Mouse (Mus musculus) CH12.LX (cell line): Measurements from ENCODE around the gene Naa80. TPM values are rescaled to one million over a fixed set of nuclear protein-coding genes. Genes with fewer than 3 reads are reported as not detected.

Source experiments
- DNase-seq: peaks from one replicate; pipeline ENCODE4 v3.0.0-alpha.2; 2013; ENCODE audit errors: extremely low read depth
- H3K27ac ChIP-seq: 2 replicates; pipeline ENCODE4 v1.5.1; 2012; ENCODE audit warnings: low read depth, mild to moderate bottlenecking, control low read depth, moderate library complexity; ENCODE audit not compliant: insufficient read depth
- H3K27me3 ChIP-seq: replicated peaks from 2 replicates; pipeline ENCODE3; 2012; ENCODE audit warnings: inconsistent platforms
- H3K36me3 ChIP-seq, 2 experiments: replicated peaks in 1 of 2; 2 replicates each; pipeline versions ENCODE3 to v1.6.1; 2012; ENCODE audit warnings: inconsistent platforms in 1 of 2, low read length in 1 of 2, mild to moderate bottlenecking in 1 of 2, mixed read lengths in 1 of 2, moderate library complexity in 1 of 2; ENCODE audit not compliant: control insufficient read depth in 1 of 2, insufficient read depth in 1 of 2
- H3K4me1 ChIP-seq, 2 experiments: 2 replicates each; pipeline ENCODE4 v1.6.1; 2012; ENCODE audit warnings: inconsistent platforms in 1 of 2, moderate library complexity in 1 of 2; ENCODE audit not compliant: insufficient read depth in 2 of 2, control insufficient read depth in 1 of 2
- H3K4me2 ChIP-seq: 2 replicates; pipeline ENCODE4 v1.6.1; 2012; ENCODE audit warnings: low read depth, mild to moderate bottlenecking, control low read depth; ENCODE audit not compliant: poor library complexity, insufficient read depth, severe bottlenecking
- H3K4me3 ChIP-seq, 3 experiments: fragments of 150-350 bp in 1 of 3; sonication (generic) in 1 of 3; replicated peaks in 1 of 3; 2 replicates each; pipeline versions ENCODE3 to v1.5.1; 2011 to 2012; ENCODE audit warnings: low read depth in 2 of 3, low read length in 2 of 3, mild to moderate bottlenecking in 2 of 3, moderate library complexity in 2 of 3, control low read depth in 1 of 3, improper control_type of control experiment in 1 of 3, inconsistent platforms in 1 of 3, mixed read lengths in 1 of 3; ENCODE audit not compliant: poor library complexity in 1 of 3
- H3K79me2 ChIP-seq: replicated peaks from 2 replicates; pipeline ENCODE4 v1.6.1; 2012; ENCODE audit warnings: mild to moderate bottlenecking, moderate library complexity; ENCODE audit not compliant: control insufficient read depth, poor library complexity, insufficient read depth, severe bottlenecking; ENCODE audit errors: extremely low read depth
- H3K9ac ChIP-seq: 2 replicates; pipeline ENCODE4 v1.6.1; 2012; ENCODE audit warnings: low read depth, mild to moderate bottlenecking, control low read depth, moderate library complexity; ENCODE audit not compliant: insufficient read depth
- H3K9me3 ChIP-seq: replicated peaks from 2 replicates; pipeline ENCODE3; 2012; ENCODE audit warnings: low read length, inconsistent platforms, mixed read lengths
- BHLHE40 ChIP-seq: IDR thresholded peaks from 2 replicates; pipeline ENCODE4 v1.6.1; 2011; ENCODE audit warnings: mild to moderate bottlenecking, low read depth, low read length, improper control_type of control experiment
- CHD1 ChIP-seq: IDR thresholded peaks from 2 replicates; pipeline ENCODE4 v1.6.1; 2012; ENCODE audit warnings: low read depth, low read length, improper control_type of control experiment, inconsistent platforms
- CHD2 ChIP-seq: IDR thresholded peaks from 2 replicates; pipeline ENCODE4 v1.6.1; 2011; ENCODE audit warnings: low read length, improper control_type of control experiment
- E2F4 ChIP-seq: IDR thresholded peaks from 2 replicates; pipeline ENCODE4 v1.6.1; 2011; ENCODE audit warnings: low read depth, low read length, improper control_type of control experiment; ENCODE audit not compliant: insufficient replicate concordance
- ELF1 ChIP-seq: IDR thresholded peaks from 2 replicates; pipeline ENCODE4 v1.6.1; 2014; ENCODE audit warnings: low read depth, mild to moderate bottlenecking, inconsistent platforms, low read length, improper control_type of control experiment
- GABPA ChIP-seq: IDR thresholded peaks from 2 replicates; pipeline ENCODE4 v1.6.1; 2012; ENCODE audit warnings: low read depth, low read length, improper control_type of control experiment, inconsistent platforms; ENCODE audit not compliant: insufficient replicate concordance
- IRF4 ChIP-seq: IDR thresholded peaks from 2 replicates; pipeline ENCODE4 v1.6.1; 2014; ENCODE audit warnings: low read depth, mild to moderate bottlenecking, inconsistent platforms, low read length, improper control_type of control experiment
- KAT2A ChIP-seq: IDR thresholded peaks from 2 replicates; pipeline ENCODE4 v1.6.1; 2012; ENCODE audit warnings: low read length, improper control_type of control experiment, inconsistent platforms; ENCODE audit not compliant: insufficient replicate concordance
- MAFK ChIP-seq: IDR thresholded peaks from 2 replicates; pipeline ENCODE4 v1.6.1; 2011; ENCODE audit warnings: low read length, improper control_type of control experiment; ENCODE audit not compliant: insufficient replicate concordance
- MYC ChIP-seq: IDR thresholded peaks from 2 replicates; pipeline ENCODE4 v1.6.1; 2011; ENCODE audit warnings: low read depth, mild to moderate bottlenecking, improper control_type of control experiment, low read length
- NELFE ChIP-seq: IDR thresholded peaks from 2 replicates; pipeline ENCODE4 v1.6.1; 2011; ENCODE audit warnings: low read depth, low read length, improper control_type of control experiment
- PAX5 ChIP-seq: IDR thresholded peaks from 2 replicates; pipeline ENCODE4 v1.6.1; 2012; ENCODE audit warnings: low read length, inconsistent platforms, mixed read lengths
- SIN3A ChIP-seq: IDR thresholded peaks from 2 replicates; pipeline ENCODE4 v1.6.1; 2012; ENCODE audit warnings: low read length, improper control_type of control experiment, inconsistent platforms
- SMC3 ChIP-seq: IDR thresholded peaks from 2 replicates; pipeline ENCODE4 v1.6.1; 2011; ENCODE audit warnings: low read depth, low read length, improper control_type of control experiment
- USF1 ChIP-seq: IDR thresholded peaks from 2 replicates; pipeline ENCODE4 v1.6.1; 2014; ENCODE audit warnings: low read depth, mild to moderate bottlenecking, inconsistent platforms, low read length, improper control_type of control experiment
- ZC3H11A ChIP-seq: IDR thresholded peaks from 2 replicates; pipeline ENCODE4 v1.6.1; 2012; ENCODE audit warnings: low read depth, mild to moderate bottlenecking, inconsistent platforms, low read length, improper control_type of control experiment
- ZKSCAN1 ChIP-seq: IDR thresholded peaks from 2 replicates; pipeline ENCODE4 v1.6.1; 2012; ENCODE audit warnings: low read depth, inconsistent platforms, low read length, improper control_type of control experiment, borderline replicate concordance
- ZMIZ1 ChIP-seq: IDR thresholded peaks from 2 replicates; pipeline ENCODE4 v1.6.1; 2012; ENCODE audit warnings: low read depth, mild to moderate bottlenecking, inconsistent platforms, low read length, improper control_type of control experiment
- dilution Hi-C: fragments of 300-500 bp; cut with MboI; formaldehyde crosslinking; loops from 2 replicates; pipeline ENCODE4 v1.14.3; 2020; ENCODE audit warnings: low sequenced_read_pairs; ENCODE audit not compliant: extremely low pct_unique_long_range_greater_than_20kb, extremely low pct_ligation_motif_present
- in situ Hi-C: fragments of 300-500 bp; cut with MboI; formaldehyde crosslinking; loops from 3 replicates; pipeline ENCODE4 v1.14.3; 2019; ENCODE audit warnings: low sequenced_read_pairs, low pct_ligation_motif_present, low pct_unique_long_range_greater_than_20kb, mixed read lengths
- polyA plus RNA-seq: library from polyadenylated mRNA; unstranded; fragments of >175 nt; gene quantifications from 2 replicates; pipeline ENCODE4 v1.2.1, GENCODE M21; 2012; ENCODE audit warnings: low read depth; ENCODE audit not compliant: insufficient read length
- total RNA-seq, 2 experiments: library from RNA; depleted of rRNA; stranded (reverse); fragments of 300-350 nt in 1 of 2; fragments of >200 nt in 1 of 2; gene quantifications; 2 replicates each; pipeline ENCODE4 v1.2.3; 2012 to 2014

The Naa80 gene
- total and polyA plus RNA-seq, 3 experiments, result 1.7 to 9.3 (median 4.8) TPM

GRCm38 (mm10) chr9:107618098-107618497 is 39.4 kb downstream of the Naa80 start:
- Histone ChIP-seq H3K36me3 (peaks cover 63 to 86% of the 10 kb centered on the region in 2 experiments), H3K4me2 (no peak overlapping the region), H3K27me3 (no peaks in the 10 kb centered on the region), H3K9me3 (no peaks in the 10 kb centered on the region), H3K27ac (no peak overlapping the region), H3K4me1 (peaks cover 0 to 2% of the 10 kb centered on the region in 2 experiments; a peak in 2 of 4 replicates), H3K79me2 (peaks cover 6% of the 10 kb centered on the region; the same call in 1 of the 2 replicates), H3K4me3 (no peak overlapping the region), H3K9ac (no peak overlapping the region)
- in situ Hi-C loops (no loop called here), dilution Hi-C loops (no loop called here)
- DNase-seq, result no peak
- no peak for TF ChIP-seq SIN3A

- in situ Hi-C loops, result no loop called here
- DNase-seq, result no peak
- Histone ChIP-seq H3K79me2 (peaks cover 14% of the 10 kb centered on the region), H3K27ac (no peak overlapping the region), H3K4me2 (no peak overlapping the region), H3K4me3 (no peak overlapping the region), H3K36me3 (peaks cover 63 to 90% of the 10 kb centered on the region in 2 experiments), H3K27me3 (no peaks in the 10 kb centered on the region), H3K9me3 (no peaks in the 10 kb centered on the region), H3K4me1 (peaks cover 0 to 3% of the 10 kb centered on the region in 2 experiments; a peak in 2 of 4 replicates), H3K9ac (no peak overlapping the region)
- TF ChIP-seq ZC3H11A (no peak), SIN3A (no peak), ZKSCAN1 (no peak), NELFE (no peak), MYC (no peak)
- dilution Hi-C loops, result no loop called here
Measured at GRCm38 (mm10) chr9:107618778-107619545, 40.3 kb downstream of the Naa80 start.

- no peak overlapping the region for H3K9ac ChIP-seq
- no peak overlapping the region for H3K4me2 ChIP-seq
- H3K36me3 ChIP-seq, result peaks cover 65 to 90% of the 10 kb centered on the region in 2 experiments
- peaks cover 16% of the 10 kb centered on the region for H3K79me2 ChIP-seq
- in situ Hi-C loops (no loop called here), dilution Hi-C loops (no loop called here)
- TF ChIP-seq E2F4 (no peak), KAT2A (no peak), SMC3 (no peak), ZMIZ1 (no peak), PAX5 (no peak), ELF1 (no peak), MAFK (no peak), USF1 (no peak), CHD2 (no peak), BHLHE40 (no peak), GABPA (no peak), IRF4 (no peak), SIN3A (no peak), CHD1 (no peak), NELFE (no peak)
- no peak for DNase-seq
- no peak overlapping the region for H3K4me3 ChIP-seq
- peaks cover 5 to 9% of the 10 kb centered on the region in 2 experiments for H3K4me1 ChIP-seq
- H3K9me3 ChIP-seq, result no peaks in the 10 kb centered on the region
- H3K27me3 ChIP-seq, result no peaks in the 10 kb centered on the region
- no peak overlapping the region for H3K27ac ChIP-seq
Measured at GRCm38 (mm10) chr9:107619546-107619879, 40.8 kb downstream of the Naa80 start.
